Mouse (Mus musculus) ES-CJ7 (cell line): ENCODE measurements around the gene Kdm5a.

ENCODE experiments used
- DNase-seq: peaks from one replicate; pipeline ENCODE4 v3.0.0; 2011; ENCODE audit warnings: low read depth, low spot score

Gene Kdm5a

DNA sequence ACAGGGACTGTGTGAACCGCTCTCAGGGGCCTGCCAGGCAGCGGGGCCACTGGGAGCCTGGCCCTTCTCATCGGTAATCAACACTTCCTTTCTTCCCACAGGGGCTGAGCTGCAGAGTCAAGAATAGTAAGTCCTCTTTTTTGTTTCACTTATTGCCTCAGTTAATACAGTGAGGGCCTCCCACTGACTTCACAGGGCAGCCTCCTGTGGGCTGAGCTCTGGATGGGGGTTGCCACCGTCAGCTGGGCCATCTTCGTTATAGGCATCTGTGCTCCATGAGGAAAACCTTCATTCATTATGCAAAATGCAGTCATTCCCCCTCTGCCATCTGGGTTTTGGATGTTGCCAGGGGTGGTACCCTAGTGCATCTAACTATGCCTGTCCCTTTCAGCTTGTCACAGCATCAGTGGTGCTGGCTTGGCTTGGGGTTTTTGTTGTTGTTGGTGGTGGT, 108.1 kb downstream of the Kdm5a start:
- no peak for DNase-seq

DNA sequence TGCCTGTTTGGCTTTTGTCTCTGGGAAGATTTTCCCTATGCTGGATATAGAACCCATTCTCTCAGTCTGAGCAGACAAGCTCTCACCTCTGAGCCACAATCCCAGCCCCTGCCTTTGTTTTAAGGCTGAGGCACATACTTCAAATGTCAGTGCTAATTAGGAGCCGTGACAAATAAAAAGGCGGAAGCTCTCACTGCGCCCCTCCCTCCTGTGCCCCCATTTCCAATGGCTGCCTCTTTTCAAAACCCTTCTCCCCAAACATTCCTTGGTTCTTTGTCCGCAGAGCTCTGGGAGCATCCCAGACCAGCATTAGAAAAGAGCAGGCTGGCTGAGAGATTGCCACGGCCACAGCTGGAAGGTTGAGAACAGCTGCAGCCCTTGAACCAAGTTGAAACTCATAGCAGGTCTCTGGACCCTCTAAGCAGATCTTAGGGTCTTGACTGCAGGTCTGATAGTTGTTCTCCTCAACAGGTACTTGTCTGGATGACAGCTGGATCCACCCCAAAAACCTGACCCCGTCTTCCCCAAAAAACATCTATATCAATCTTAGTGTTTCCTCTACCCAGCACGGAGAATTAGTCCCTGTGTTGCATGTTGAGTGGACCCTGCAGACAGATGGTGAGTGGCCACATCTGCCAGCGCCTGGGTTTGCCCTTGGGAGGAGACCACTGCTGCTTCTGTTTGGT, 108.7 kb downstream of the Kdm5a start:
- DNase-seq: no peak

DNA sequence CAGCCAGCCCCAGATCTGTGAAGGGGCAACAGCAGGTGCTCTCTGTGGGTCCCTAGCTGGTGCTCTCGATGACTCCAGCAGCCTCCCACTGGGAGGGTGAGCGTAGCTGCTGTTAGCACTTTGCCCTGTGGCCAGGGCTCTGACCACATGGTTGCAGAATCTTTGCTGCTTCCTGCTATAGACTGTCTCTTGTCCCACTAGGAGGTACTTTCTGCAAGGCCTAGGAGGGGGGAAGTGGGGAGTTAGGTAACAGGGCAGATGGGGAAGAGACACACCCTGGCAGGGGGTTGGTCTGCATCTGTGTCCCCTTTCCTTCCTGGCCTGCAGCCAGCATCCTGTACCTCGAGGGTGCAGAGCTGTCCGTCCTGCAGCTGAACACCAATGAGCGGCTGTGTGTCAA, 109.5 kb downstream of the Kdm5a start:
- DNase-seq: no peak

DNA sequence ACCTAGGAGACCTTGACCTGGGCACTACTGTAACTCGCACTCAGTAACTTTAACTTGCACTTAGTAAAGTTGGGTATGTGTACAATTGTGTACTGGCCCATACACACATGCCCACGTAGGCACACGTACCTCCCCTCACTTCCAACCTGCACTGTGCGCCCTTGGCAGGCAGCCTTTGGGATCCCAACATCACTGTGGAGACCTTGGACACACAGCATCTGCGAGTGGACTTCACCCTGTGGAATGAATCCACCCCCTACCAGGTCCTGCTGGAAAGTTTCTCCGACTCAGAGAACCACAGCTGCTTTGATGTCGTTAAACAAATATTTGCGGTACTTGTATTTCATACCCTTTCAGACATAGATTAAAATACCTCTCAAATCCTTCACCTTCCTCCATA, 111.4 kb downstream of the Kdm5a start:
- DNase-seq: no peak

DNA sequence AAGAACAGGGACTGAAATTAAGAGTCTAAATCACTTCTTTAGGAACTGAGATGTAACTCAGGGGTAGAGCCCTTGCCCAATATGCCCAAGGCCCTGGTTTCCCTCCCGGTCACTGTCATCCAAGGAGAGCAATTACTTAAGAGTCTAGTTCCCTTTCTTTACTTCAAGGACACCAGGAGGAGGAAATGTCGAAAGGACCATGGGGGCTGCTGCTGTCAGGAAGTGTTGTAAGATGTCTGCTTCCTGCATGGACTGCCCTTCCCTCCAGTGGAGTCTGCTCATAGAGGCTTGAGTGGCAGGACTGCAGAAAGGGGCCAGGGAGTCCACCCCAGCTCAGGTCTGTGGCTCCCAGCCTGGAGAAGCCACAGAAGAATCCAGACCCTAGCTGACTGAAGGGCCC, 115.4 kb downstream of the Kdm5a start:
- no peak for DNase-seq

DNA sequence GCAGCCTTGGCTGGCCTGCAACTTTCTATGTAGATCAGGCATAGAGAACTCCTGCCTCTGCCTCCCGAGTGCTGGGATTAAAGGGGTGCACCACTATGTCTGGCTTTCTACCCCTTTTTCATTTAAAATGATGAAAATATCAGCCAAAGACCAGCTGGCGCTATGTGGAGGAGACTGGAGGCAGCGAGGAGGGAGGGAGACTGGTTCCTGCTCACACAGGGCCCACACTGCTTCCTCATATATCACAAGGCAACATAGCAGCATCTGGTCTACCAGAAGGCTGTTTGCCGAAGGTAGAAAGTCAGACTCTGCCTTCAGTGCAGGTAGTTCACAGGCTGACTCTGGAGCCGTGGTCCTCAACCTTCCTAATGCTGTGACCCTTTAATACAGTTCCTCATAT, 116.4 kb downstream of the Kdm5a start:
- DNase-seq: no peak

DNA sequence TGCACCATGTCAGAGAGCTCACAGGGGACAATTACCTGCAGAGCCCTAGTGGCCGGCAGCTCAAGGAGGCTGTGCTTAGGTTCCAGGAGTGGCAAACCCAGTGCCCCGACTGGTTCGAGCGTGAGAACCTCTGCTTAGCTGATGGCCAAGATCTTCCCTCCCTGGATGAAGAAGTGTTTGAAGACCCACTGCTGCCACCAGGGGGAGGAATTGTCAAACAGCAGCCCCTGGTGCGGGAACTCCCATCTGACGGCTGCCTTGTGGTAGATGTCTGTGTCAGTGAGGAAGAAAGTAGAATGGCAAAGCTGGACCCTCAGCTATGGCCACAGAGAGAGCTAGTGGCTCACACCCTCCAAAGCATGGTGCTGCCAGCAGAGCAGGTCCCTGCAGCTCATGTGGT, 117.6 kb downstream of the Kdm5a start:
- peak; percentile 64 for DNase-seq

DNA sequence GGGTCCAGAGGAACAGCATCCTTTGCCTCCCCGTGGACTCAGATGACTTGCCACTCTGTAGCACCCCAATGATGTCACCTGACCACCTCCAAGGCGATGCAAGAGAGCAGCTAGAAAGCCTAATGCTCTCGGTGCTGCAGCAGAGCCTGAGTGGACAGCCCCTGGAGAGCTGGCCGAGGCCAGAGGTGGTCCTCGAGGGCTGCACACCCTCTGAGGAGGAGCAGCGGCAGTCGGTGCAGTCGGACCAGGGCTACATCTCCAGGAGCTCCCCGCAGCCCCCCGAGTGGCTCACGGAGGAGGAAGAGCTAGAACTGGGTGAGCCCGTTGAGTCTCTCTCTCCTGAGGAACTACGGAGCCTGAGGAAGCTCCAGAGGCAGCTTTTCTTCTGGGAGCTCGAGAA, 118.1 kb downstream of the Kdm5a start:
- DNase-seq: no peak

DNA sequence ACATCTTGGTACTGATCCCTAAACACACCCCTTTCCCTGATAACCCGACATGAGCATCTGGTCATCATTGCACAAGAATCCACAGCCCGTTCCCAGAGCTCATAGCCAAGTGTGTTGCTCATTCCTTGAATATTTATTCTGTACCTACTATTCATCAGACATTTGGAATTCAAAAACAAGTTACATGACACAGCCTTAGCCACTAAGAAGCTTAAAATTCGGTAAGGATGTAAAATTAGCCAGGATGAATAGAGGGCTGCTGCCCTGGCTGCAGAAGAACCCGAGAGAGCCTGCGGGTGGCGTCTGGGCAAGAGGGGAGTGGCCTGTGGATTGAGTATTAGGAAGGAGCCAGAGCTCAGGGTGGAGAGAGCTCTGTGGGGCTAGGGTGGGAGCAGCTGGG, 118.8 kb downstream of the Kdm5a start:
- DNase-seq: no peak

DNA sequence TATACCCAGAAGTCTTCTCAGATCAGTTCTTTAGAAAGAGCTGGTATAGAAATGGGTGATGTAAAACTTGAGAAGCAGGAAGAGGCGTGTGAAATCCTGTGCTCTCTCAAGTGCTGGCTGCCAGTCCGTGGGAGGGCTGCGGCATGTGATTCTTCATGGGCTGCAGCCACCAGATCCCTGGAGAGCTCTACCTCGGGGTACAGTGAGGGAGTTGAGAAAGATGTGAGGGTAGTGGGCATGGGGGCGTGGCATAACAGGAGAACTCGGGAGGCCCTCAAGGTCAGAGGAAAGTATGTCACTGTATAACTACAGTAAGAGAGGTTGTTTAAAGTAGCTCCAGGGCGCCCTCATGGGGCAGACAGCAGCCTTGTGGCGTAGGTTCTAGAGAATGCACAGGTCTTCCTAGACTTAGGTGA, 119.3 kb downstream of the Kdm5a start:
- DNase-seq: peak; percentile 69

DNA sequence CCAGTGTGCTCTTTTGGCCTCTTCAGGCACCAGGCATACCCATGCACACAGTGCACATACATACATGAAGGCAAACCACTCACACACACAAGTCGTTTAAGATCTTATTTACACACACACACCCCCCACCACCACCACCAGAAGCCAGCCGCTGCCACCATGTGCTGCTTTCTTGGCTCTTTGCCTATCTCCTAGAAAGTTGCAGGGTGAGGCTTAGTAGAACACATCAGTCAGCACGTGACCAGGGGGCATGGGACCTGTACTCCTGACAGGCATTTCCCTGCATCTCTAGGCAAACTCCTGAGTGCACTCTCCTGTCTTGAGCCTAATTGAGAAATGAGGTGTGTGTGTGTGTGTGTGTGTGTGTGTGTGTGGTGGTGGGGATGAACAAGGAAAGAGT, 121.1 kb downstream of the Kdm5a start:
- DNase-seq: no peak

DNA sequence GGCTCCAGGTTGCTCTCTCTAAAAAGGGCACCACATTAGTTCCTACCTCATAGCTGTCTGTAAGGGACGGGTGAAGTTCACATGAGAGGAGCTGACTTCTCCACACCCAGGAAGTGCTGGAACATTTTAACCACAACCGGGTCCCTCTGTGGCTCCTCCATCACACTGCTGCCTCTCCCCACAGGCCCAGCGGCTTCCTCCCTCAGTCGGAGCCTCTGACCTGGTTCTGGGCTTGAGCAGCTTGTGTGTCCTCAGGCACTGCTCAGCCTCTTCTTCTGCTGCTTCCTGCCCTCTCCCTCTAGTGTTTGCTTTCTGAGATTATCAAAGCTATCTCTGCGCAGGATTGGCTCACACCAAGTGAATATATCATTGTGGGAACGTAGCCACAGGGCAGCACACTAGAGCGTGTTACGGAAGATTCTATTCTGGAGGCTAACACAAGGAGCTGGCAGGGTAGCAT, 122.2 kb downstream of the Kdm5a start:
- no peak for DNase-seq

DNA sequence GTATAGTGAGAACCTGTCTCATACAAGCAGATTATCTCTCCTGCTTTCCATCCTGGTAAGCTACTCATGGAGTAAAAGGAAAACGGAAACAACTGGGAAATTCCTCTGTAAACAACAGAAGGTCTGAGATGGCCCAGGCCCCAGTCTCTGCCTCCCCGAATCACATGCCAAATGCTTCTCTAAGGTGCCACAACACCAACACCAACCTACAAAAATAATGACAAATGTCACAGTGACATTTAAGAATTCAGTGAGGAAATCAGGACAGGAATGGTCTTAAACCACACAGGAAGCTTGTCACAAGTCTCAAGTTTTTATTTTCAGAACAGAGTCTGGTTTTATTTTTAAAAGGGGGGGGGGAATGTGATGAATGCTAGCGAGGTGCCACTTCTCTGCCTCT, 124.7 kb downstream of the Kdm5a start:
- no peak for DNase-seq

DNA sequence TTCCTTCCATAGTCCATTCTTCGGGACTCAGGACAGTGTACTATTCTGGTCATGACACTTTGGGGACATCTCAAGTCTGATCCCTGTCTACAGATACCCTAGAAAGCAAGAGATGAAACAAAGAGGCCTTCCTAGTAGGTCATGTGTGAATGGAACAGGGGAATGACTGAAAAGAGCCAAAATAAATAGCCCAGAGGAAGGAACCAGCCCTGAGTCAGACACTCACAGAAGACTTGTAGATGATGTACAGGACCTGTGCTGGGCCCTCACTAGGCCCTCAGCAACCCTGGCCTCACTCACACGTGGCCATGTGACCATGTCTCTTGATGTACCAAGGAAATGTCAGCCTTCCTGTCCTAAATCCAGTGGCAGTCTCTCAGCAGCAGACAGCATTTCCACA, 125.5 kb downstream of the Kdm5a start:
- DNase-seq: no peak

DNA sequence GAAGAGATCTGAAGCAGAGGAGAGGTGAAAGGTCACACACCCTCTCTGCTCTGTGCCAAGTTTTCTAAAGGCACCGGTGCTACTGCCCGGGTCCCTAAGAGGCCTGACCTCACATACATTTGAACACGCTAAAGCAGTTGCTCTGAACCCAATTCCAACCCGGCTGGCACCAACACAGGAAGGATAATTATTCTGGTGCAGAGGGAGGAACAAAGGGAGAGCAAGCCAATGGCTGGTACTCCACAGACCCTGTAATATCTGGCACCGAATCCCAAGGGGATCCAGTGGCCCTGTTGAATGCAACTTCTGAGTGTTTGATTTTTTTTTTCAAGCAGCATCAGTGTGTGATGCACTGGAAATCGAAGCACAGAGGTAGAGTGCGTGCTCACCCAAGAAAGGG, 127.1 kb downstream of the Kdm5a start:
- no peak for DNase-seq

DNA sequence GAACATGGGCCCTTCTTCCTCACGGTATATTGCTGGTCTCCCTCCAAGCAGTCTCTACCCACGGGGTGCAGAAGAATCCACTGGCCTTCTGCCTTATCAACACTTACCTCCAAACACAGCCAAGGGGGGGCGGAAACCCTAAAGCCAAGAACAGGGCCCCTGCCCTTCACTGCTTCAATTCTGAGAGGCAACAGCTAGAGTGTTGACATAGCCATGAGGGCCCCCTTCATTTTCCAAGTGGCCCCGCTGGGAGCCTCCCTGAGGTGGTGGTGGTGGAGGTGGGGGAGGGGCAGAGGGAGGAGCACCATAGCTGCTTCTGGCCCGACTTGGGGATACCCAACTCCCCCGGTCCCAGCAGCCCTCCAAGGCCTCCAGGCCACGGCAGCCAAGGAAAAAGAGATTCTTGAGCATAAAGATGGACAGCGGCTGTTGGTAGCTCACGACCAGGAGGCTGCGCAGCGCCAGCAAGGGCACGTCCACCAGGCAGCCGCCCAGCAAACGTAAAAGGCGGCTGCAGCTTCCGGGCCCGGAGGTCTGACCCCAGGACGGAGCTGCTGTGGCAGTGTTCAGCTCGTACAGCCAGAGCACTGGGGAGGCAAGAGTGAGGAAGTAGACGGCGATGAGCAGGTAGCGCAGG, 128.1 kb downstream of the Kdm5a start:
- no peak for DNase-seq

DNA sequence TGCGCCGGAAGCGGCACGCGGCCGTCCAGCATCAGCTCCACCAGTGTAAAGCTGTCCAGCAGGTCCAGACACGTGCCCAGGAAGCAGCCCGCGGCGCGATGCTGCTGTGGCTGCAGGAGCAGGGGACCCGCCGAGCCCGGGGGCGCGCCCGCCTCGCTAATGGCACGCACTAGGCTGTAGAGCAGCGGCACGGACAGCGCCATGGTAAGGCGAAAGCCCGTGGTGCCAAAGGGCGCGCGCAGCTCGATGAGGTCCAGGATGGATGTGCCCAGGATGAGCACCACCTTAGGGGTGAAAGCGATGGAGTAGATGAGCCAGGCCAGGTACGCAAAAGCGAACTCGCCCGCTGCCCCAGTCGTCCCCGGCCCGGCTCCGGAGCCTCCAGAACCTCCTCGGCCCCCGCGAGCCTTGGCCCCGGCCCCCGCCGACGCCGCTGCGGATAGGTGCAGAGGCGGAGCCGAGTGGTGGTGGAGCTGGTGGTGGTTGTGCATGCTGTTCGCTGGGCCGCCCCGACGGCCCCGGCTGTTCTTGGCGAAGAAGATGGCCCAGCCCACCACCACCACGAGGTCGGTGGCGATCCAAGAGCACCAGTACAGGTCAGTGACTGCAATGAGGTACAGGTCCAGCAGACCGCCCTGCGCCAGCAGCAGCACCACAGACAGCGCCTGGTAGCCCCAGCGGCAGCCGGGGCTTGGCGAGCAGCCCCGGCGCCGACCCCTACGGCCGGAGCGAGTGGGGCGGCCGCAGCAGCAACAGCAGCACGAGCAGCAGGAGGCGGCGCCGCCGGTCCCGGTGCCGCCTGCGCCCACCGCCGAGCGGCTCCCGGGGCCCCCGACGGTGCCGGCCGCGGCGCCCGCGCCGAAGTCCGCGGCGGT, 128.8 kb downstream of the Kdm5a start:
- peak; percentile 40 for DNase-seq

DNA sequence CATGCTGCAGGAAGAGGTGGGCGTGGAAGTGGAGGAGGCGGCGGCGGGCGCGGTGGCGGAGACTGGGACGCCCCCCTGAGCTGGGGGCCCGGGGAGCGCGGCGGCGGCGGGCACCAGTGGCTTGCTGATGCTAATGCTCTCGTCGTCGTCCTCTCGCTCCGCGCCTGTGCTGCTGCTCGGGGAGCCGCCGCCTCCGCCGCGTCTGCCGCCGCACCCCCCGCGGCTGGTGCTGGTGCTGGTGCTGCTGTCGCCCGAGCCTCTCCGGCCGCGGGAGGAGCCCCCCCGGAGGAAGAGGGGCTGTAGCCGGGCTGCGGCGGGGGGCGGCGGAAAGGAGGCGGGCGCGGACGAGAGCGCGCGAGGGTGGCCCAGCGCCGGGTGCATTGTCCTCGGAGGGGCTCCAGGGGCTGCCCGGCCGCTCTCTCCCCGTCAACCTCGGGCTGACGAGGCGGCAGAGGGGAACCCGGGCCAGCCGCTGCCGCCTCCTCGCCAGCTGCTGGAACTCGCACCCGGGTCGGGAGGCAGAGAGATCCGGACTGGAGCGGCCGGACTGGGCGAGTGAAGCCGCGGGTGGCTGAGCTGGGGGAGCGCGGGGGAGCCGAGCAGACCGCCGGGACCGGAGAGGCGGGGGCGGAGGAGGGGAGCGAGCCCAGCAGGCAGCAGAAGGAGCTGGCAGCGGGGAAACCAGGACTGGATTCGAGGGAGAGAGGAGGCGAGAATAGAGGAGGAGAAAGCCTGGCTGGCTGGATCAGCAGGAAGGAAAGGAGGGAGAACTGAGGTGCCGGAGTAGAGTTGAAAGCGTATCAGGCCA, 129.7 kb downstream of the Kdm5a start, which contains the start of gene Tmem121b:
Tmem121b (minus strand) TSS at position 434 of the 808 bp plus-strand sequence.
- peak; percentile 74 for DNase-seq
